Mouse (Mus musculus): ENCODE measurements around the gene Ptprq.

- no peak for TF ChIP-seq CTCF (IDR thresholded peaks at IDR 0.05; ENCODE audit: low read depth)
- no peak for TF ChIP-seq EP300 (IDR thresholded peaks at IDR 0.05; ENCODE audit: low read depth)
These were observed 17.9 kb upstream of the Ptprq start for GRCm38 (mm10) chr10:107737743-107738142.
